ENCODE assay signal across 9 mouse cellular contexts in the genomic region with DNA sequence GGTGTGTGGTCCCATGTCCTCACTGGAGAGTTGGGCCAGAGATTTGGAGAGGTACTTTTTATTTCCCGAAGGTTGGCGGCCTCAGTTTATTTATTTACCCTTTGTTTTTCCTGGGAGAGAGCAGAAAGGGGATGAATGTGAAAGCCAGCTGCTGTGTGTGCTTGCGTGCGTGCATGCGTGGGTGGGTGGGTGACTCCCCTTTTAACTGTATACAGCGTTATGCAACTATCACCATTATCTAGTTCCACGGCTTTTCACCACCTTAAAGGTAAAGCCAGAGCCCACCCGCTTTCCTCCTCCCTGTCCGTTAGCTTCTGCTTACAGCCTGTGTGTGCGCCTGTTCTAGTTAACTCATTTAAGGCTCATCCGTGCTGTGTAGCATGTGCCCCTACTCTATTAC. TPM values are rescaled to one million over a fixed set of nuclear protein-coding genes. Genes with fewer than 3 reads are reported as not detected.
DNase-seq lines count a peak whose midpoint lies in the region; ATAC-seq and TF ChIP-seq lines count a peak whose summit lies in the region.
"Had no signal": no experiment of that assay in that cellular context is flagged by ENCODE, and none has a peak within 500 bp of the region (broad histone marks: within the 10 kb centered on the region; RNA-seq: fewer than 3 reads in every experiment).

No protein-coding gene starts in this region.

- H3K4me2 ChIP-seq in lung, embryonic 16.5 days (ENCODE audit: low read depth, low read length): peak overlapping the region; percentile 94
- H3K4me2 ChIP-seq in forebrain, embryonic 13.5 days: peak overlapping the region; percentile 91
- peak overlapping the region; percentile 89 for H3K4me2 ChIP-seq in limb, embryonic 14.5 days (replicated peaks; ENCODE audit: low read depth, low read length, severe bottlenecking)
- peak overlapping the region; percentile 94 for H3K4me2 ChIP-seq in stomach, embryonic 14.5 days (replicated peaks; ENCODE audit: low read depth, low read length)

- no peaks in the 10 kb centered on the region for H3K27me3 ChIP-seq in lung, embryonic 16.5 days (ENCODE audit: control insufficient read depth, insufficient read depth, low read depth, low read length)
- no peaks in the 10 kb centered on the region for H3K27me3 ChIP-seq in forebrain, embryonic 13.5 days
- H3K27me3 ChIP-seq in limb, embryonic 14.5 days (ENCODE audit: control insufficient read depth, insufficient read depth, low read length): no peaks in the 10 kb centered on the region
- no peaks in the 10 kb centered on the region for H3K27me3 ChIP-seq in stomach, embryonic 14.5 days (ENCODE audit: control insufficient read depth, insufficient read depth, low read length)

- no peak for ATAC-seq in lung, embryonic 16.5 days (ENCODE audit: low read depth)
- no peak for ATAC-seq in forebrain, embryonic 13.5 days
- ATAC-seq in limb, embryonic 14.5 days (ENCODE audit: low FRiP score, low read depth): no peak
- ATAC-seq in stomach, embryonic 14.5 days (ENCODE audit: insufficient number of reproducible peaks, insufficient read depth, low FRiP score, low read depth): no peak
- no peak for ATAC-seq in activated CD4-positive, CD25-positive, alpha-beta regulatory T cell, adult 4 months

- H3K27ac ChIP-seq in lung, embryonic 16.5 days (ENCODE audit: low read length): no peak overlapping the region
- H3K27ac ChIP-seq in forebrain, embryonic 13.5 days: no peak overlapping the region
- H3K27ac ChIP-seq in limb, embryonic 14.5 days (replicated peaks; ENCODE audit: low read depth, low read length): no peak overlapping the region
- H3K27ac ChIP-seq in stomach, embryonic 14.5 days (ENCODE audit: low read length): no peak overlapping the region

- H3K4me3 ChIP-seq in lung, embryonic 16.5 days (ENCODE audit: low read length): peak overlapping the region; percentile 92; the same call in 1 of the 2 replicates
- H3K4me3 ChIP-seq in forebrain, embryonic 13.5 days: peak overlapping the region; percentile 98
- no peak overlapping the region; the same call in 1 of the 2 replicates for H3K4me3 ChIP-seq in limb, embryonic 14.5 days (replicated peaks; ENCODE audit: low read length)
- H3K4me3 ChIP-seq in stomach, embryonic 14.5 days (ENCODE audit: low read depth, low read length): no peak overlapping the region

- peak overlapping the region; percentile 92 for H3K9ac ChIP-seq in lung, embryonic 16.5 days (ENCODE audit: low read length)
- H3K9ac ChIP-seq in forebrain, embryonic 13.5 days: peak overlapping the region; percentile 95
- H3K9ac ChIP-seq in limb, embryonic 14.5 days (ENCODE audit: low read depth, low read length, severe bottlenecking): no peak overlapping the region
- no peak overlapping the region for H3K9ac ChIP-seq in stomach, embryonic 14.5 days (replicated peaks; ENCODE audit: low read depth, low read length)

- no peaks in the 10 kb centered on the region for H3K9me3 ChIP-seq in lung, embryonic 16.5 days (ENCODE audit: control insufficient read depth, low read length)
- H3K9me3 ChIP-seq in forebrain, embryonic 13.5 days (replicated peaks): no peaks in the 10 kb centered on the region
- H3K9me3 ChIP-seq in limb, embryonic 14.5 days (ENCODE audit: control insufficient read depth, low read length): no peaks in the 10 kb centered on the region
- H3K9me3 ChIP-seq in stomach, embryonic 14.5 days (ENCODE audit: control insufficient read depth, low read depth, low read length): no peaks in the 10 kb centered on the region

- no peaks in the 10 kb centered on the region for H3K36me3 ChIP-seq in lung, embryonic 16.5 days (ENCODE audit: control insufficient read depth, insufficient read depth, low read length)
- 0 out of 2 replicates have a peak, but pooled peaks cover 5% of the 10 kb centered on the region for H3K36me3 ChIP-seq in forebrain, embryonic 13.5 days (ENCODE audit: poor library complexity, severe bottlenecking)
- no peaks in the 10 kb centered on the region for H3K36me3 ChIP-seq in limb, embryonic 14.5 days (ENCODE audit: control insufficient read depth, insufficient read depth, low read length)
- no peaks in the 10 kb centered on the region for H3K36me3 ChIP-seq in stomach, embryonic 14.5 days (ENCODE audit: control insufficient read depth, insufficient read depth, low read length)

- H3K4me1 ChIP-seq in lung, embryonic 16.5 days (replicated peaks; ENCODE audit: control insufficient read depth, insufficient read depth, low read length): peaks cover 17% of the 10 kb centered on the region
- H3K4me1 ChIP-seq in forebrain, embryonic 13.5 days: peaks cover 43% of the 10 kb centered on the region
- H3K4me1 ChIP-seq in limb, embryonic 14.5 days (ENCODE audit: control insufficient read depth, insufficient read depth, low read length): peaks cover 8% of the 10 kb centered on the region
- peaks cover 22% of the 10 kb centered on the region for H3K4me1 ChIP-seq in stomach, embryonic 14.5 days (ENCODE audit: control insufficient read depth, insufficient read depth, low read length)

- 62% methylated on average over 11 of the region's 11 CpGs for WGBS in lung, embryonic 16.5 days
- 75% methylated on average over 11 of the region's 11 CpGs for WGBS in forebrain, embryonic 13.5 days
- WGBS in limb, embryonic 14.5 days: 81% methylated on average over 11 of the region's 11 CpGs
- WGBS in stomach, embryonic 14.5 days: 63% methylated on average over 11 of the region's 11 CpGs

- no peak for TF ChIP-seq POLR2A in limb, embryonic 14.5 days (IDR thresholded peaks at IDR 0.05; ENCODE audit: borderline replicate concordance, extremely low read depth, insufficient read depth, insufficient read length)

- no peak for DNase-seq in lung, postnatal 25 days (ENCODE audit: low spot score)
- DNase-seq in limb, embryonic 14.5 days (ENCODE audit: low spot score): no peak
- DNase-seq in lung, postnatal 36 days: no peak
- DNase-seq: embryo, embryonic 11 days; right cerebral cortex, postnatal 25 days had no signal

RNA-seq across cellular contexts. Expression of gene Sun1, which starts 1.7 kb away (rescaled TPM):
- polyA plus RNA-seq in lung, embryonic 16.5 days (2015; fragmentation: Nextera tagmentation; extraction: Ambion mirVana): 56.0 and 56.5 TPM in 2 replicates
- 43.9 and 50.2 TPM in 2 replicates for polyA plus RNA-seq in forebrain, embryonic 13.5 days (2015; fragmentation: Nextera tagmentation; extraction: Ambion mirVana)
- 65.3 and 67.3 TPM in 2 replicates for polyA plus RNA-seq in limb, embryonic 14.5 days (2012; rRNA removed)
- 50.0 and 53.7 TPM in 2 replicates for polyA plus RNA-seq in limb, embryonic 14.5 days (2014; fragmentation: Nextera tagmentation; extraction: Ambion mirVana)
- polyA plus RNA-seq in stomach, embryonic 14.5 days (2014; fragmentation: Nextera tagmentation; extraction: Ambion mirVana): 60.2 and 66.6 TPM in 2 replicates
- polyA plus RNA-seq in activated CD4-positive, CD25-positive, alpha-beta regulatory T cell, adult 4 months (2017; shearing (Covaris generic)): 10 to 100 TPM; 29.3 to 33.5 TPM

RNA-seq across cellular contexts. Expression of gene Get4, which starts 50.0 kb away (rescaled TPM):
- 174 and 177 TPM in 2 replicates for polyA plus RNA-seq in lung, embryonic 16.5 days (2015; fragmentation: Nextera tagmentation; extraction: Ambion mirVana)
- polyA plus RNA-seq in forebrain, embryonic 13.5 days (2015; fragmentation: Nextera tagmentation; extraction: Ambion mirVana): 122 and 137 TPM in 2 replicates
- polyA plus RNA-seq in limb, embryonic 14.5 days (2012; rRNA removed): 136 and 149 TPM in 2 replicates
- 152 and 154 TPM in 2 replicates for polyA plus RNA-seq in limb, embryonic 14.5 days (2014; fragmentation: Nextera tagmentation; extraction: Ambion mirVana)
- 149 and 151 TPM in 2 replicates for polyA plus RNA-seq in stomach, embryonic 14.5 days (2014; fragmentation: Nextera tagmentation; extraction: Ambion mirVana)
- 10 to 100 TPM; 14.9 to 18.2 TPM for polyA plus RNA-seq in activated CD4-positive, CD25-positive, alpha-beta regulatory T cell, adult 4 months (2017; shearing (Covaris generic))

RNA-seq across cellular contexts. Expression of gene Dnaaf5, which starts 52.1 kb away (rescaled TPM):
- 4.8 and 5.8 TPM in 2 replicates for polyA plus RNA-seq in lung, embryonic 16.5 days (2015; fragmentation: Nextera tagmentation; extraction: Ambion mirVana)
- polyA plus RNA-seq in forebrain, embryonic 13.5 days (2015; fragmentation: Nextera tagmentation; extraction: Ambion mirVana): 3.1 and 3.4 TPM in 2 replicates
- polyA plus RNA-seq in limb, embryonic 14.5 days (2012; rRNA removed): 15.1 and 20.1 TPM in 2 replicates
- polyA plus RNA-seq in limb, embryonic 14.5 days (2014; fragmentation: Nextera tagmentation; extraction: Ambion mirVana): 5.3 and 6.7 TPM in 2 replicates
- 6.4 TPM in 2 replicates for polyA plus RNA-seq in stomach, embryonic 14.5 days (2014; fragmentation: Nextera tagmentation; extraction: Ambion mirVana)
- 10 to 100 TPM in 1 of 2 experiments, 1 to 10 TPM in 1; 9.3 to 14.7 TPM for polyA plus RNA-seq in activated CD4-positive, CD25-positive, alpha-beta regulatory T cell, adult 4 months (2017; shearing (Covaris generic))

RNA-seq across cellular contexts. Expression of gene Prkar1b, which starts 52.3 kb away (rescaled TPM):
- polyA plus RNA-seq in lung, embryonic 16.5 days (2015; fragmentation: Nextera tagmentation; extraction: Ambion mirVana): 17.3 and 17.4 TPM in 2 replicates
- polyA plus RNA-seq in forebrain, embryonic 13.5 days (2015; fragmentation: Nextera tagmentation; extraction: Ambion mirVana): 63.4 and 87.2 TPM in 2 replicates
- 17.4 and 19.2 TPM in 2 replicates for polyA plus RNA-seq in limb, embryonic 14.5 days (2012; rRNA removed)
- 15.8 and 17.0 TPM in 2 replicates for polyA plus RNA-seq in limb, embryonic 14.5 days (2014; fragmentation: Nextera tagmentation; extraction: Ambion mirVana)
- 19.5 and 20.1 TPM in 2 replicates for polyA plus RNA-seq in stomach, embryonic 14.5 days (2014; fragmentation: Nextera tagmentation; extraction: Ambion mirVana)
- 1 to 10 TPM; 2.6 to 5.4 TPM for polyA plus RNA-seq in activated CD4-positive, CD25-positive, alpha-beta regulatory T cell, adult 4 months (2017; shearing (Covaris generic))

Comparison
In these comparisons a context has a peak if more than half of its experiments do, and no peak if none do; other contexts are left out.
1. H3K4me3 ChIP-seq: peak in lung, embryonic 16.5 days (single experiment) and forebrain, embryonic 13.5 days (single experiment); none in limb, embryonic 14.5 days (single experiment) and stomach, embryonic 14.5 days (single experiment).
2. H3K9ac ChIP-seq: peak in lung, embryonic 16.5 days (single experiment) and forebrain, embryonic 13.5 days (single experiment); none in limb, embryonic 14.5 days (single experiment) and stomach, embryonic 14.5 days (single experiment).
3. Peak in every context shown above with its lines, with median percentiles within 50 percentile points of each other: H3K4me2 ChIP-seq.